Mouse (Mus musculus): Measurements from ENCODE around the gene Bcl11b.

Gene Bcl11b

GRCm38 (mm10) chr12:107890326-107890725 is 113.1 kb downstream of the Bcl11b start:
- DNase-seq (ENCODE audit: low read depth) = no peak

- DNase-seq (ENCODE audit: low read depth) = no peak
Measured at GRCm38 (mm10) chr12:107889841-107890240, 113.6 kb downstream of the Bcl11b start.

- no peak for DNase-seq (ENCODE audit: low read depth)
Measured at GRCm38 (mm10) chr12:107888646-107889045, 114.8 kb downstream of the Bcl11b start.

- DNase-seq (ENCODE audit: low read depth) = no peak
Measured at GRCm38 (mm10) chr12:107888049-107888448, 115.4 kb downstream of the Bcl11b start.

- no peak for DNase-seq (ENCODE audit: low read depth)
Measured at GRCm38 (mm10) chr12:107887621-107888020, 115.8 kb downstream of the Bcl11b start.

- DNase-seq (ENCODE audit: low read depth) = no peak
Measured at GRCm38 (mm10) chr12:107884330-107885065, 118.9 kb downstream of the Bcl11b start.

GRCm38 (mm10) chr12:107881726-107882125 is 121.7 kb downstream of the Bcl11b start:
- no peak for DNase-seq (ENCODE audit: low read depth)

- DNase-seq (ENCODE audit: low read depth) = no peak
Measured at GRCm38 (mm10) chr12:107880748-107881147, 122.7 kb downstream of the Bcl11b start.

GRCm38 (mm10) chr12:107879114-107879777 is 124.2 kb downstream of the Bcl11b start:
- no peak for DNase-seq (ENCODE audit: low read depth)

- DNase-seq (ENCODE audit: low read depth) = no peak
Measured at GRCm38 (mm10) chr12:107876237-107876636, 127.2 kb downstream of the Bcl11b start.

GRCm38 (mm10) chr12:107874467-107875142 is 128.8 kb downstream of the Bcl11b start:
- no peak for DNase-seq (ENCODE audit: low read depth)

- no peak for DNase-seq (ENCODE audit: low read depth)
Measured at GRCm38 (mm10) chr12:107869526-107870050, 133.8 kb downstream of the Bcl11b start.

GRCm38 (mm10) chr12:107868291-107868690 is 135.1 kb downstream of the Bcl11b start:
- DNase-seq (ENCODE audit: low read depth) = no peak

Data from induced T-regulatory cell, adult 2 months (primary cell).